Mouse (Mus musculus) neural tube, embryonic 15.5 days (tissue): ENCODE measurements around the gene Megf8. TPM values are rescaled to one million over a fixed set of nuclear protein-coding genes. Genes with fewer than 3 reads are reported as not detected.
"Not testable (repeated sequence)": the region's sequence is repeated elsewhere in the genome, so short reads cannot be mapped to it uniquely, and the experiment has no call there.

Experiments used
- ATAC-seq: fragments of 200-750 bp; cut with Nextera tagmentation; 2 replicates; pipeline ENCODE4 v1.8.0; 2017; ENCODE audit warnings: mild to moderate bottlenecking, moderate TSS enrichment, moderate library complexity; ENCODE audit not compliant: low FRiP score
- H3K27ac ChIP-seq: fragments of 300-500 bp; sonication (generic); replicated peaks from 2 replicates; pipeline ENCODE4 v1.5.1; 2015; ENCODE audit warnings: mild to moderate bottlenecking, inconsistent platforms
- H3K27me3 ChIP-seq: fragments of 300-500 bp; sonication (generic); replicated peaks from 2 replicates; pipeline ENCODE4 v1.6.1; 2015; ENCODE audit warnings: inconsistent platforms
- H3K36me3 ChIP-seq: fragments of 300-500 bp; sonication (generic); 2 replicates; pipeline ENCODE4 v1.6.1; 2015; ENCODE audit warnings: inconsistent platforms
- H3K4me1 ChIP-seq: fragments of 300-500 bp; sonication (generic); 2 replicates; pipeline ENCODE4 v1.6.1; 2015; ENCODE audit warnings: inconsistent platforms
- H3K4me2 ChIP-seq: fragments of 300-500 bp; sonication (generic); 2 replicates; pipeline ENCODE4 v1.6.1; 2015; ENCODE audit warnings: inconsistent platforms, mild to moderate bottlenecking, moderate library complexity
- H3K4me3 ChIP-seq: fragments of 300-500 bp; sonication (generic); replicated peaks from 2 replicates; pipeline ENCODE4 v1.5.1; 2015; ENCODE audit warnings: mild to moderate bottlenecking, inconsistent platforms
- H3K9ac ChIP-seq: fragments of 300-500 bp; sonication (generic); replicated peaks from 2 replicates; pipeline ENCODE4 v1.6.1; 2015; ENCODE audit warnings: mild to moderate bottlenecking, inconsistent platforms
- H3K9me3 ChIP-seq: fragments of 300-500 bp; sonication (generic); replicated peaks from 2 replicates; pipeline ENCODE4 v1.6.1; 2016; ENCODE audit warnings: inconsistent platforms
- WGBS: fragments of 180-500 bp; shearing (Covaris S2); methylation state at CpG from one replicate; pipeline ENCODE4 v1.1.7; 2015; ENCODE audit warnings: mixed read lengths; 5-methylcytosine and 5-hydroxymethylcytosine counted together
- polyA plus RNA-seq: library from polyadenylated mRNA; unstranded; fragments of >200 nt; fragmentation: Nextera tagmentation; extraction: Ambion mirVana; gene quantifications from 2 replicates; pipeline ENCODE4 v1.2.1, GENCODE M21; 2015

Gene Megf8
- polyA plus RNA-seq, 1 experiment from 2014 or later = 22.7 TPM

GRCm38 (mm10) chr7:25390054-25390770 is 73.2 kb downstream of the Megf8 start:
- Histone ChIP-seq H3K4me2 (no peak overlapping the region), H3K27ac (no peak overlapping the region), H3K4me1 (peaks cover 66% of the 10 kb centered on the region), H3K27me3 (no peaks in the 10 kb centered on the region), H3K4me3 (no peak overlapping the region), H3K36me3 (peaks cover 38% of the 10 kb centered on the region), H3K9me3 (no peaks in the 10 kb centered on the region), H3K9ac (no peak overlapping the region; the same call in 1 of the 2 replicates)
- WGBS = 44% methylated on average over 8 of the region's 8 CpGs
- ATAC-seq = no peak

GRCm38 (mm10) chr7:25390986-25391385 is 74.0 kb downstream of the Megf8 start:
- ATAC-seq = no peak
- Histone ChIP-seq H3K27me3 (no peaks in the 10 kb centered on the region), H3K4me2 (no peak overlapping the region), H3K36me3 (peaks cover 31% of the 10 kb centered on the region), H3K27ac (no peak overlapping the region), H3K4me1 (peaks cover 60% of the 10 kb centered on the region), H3K9ac (no peak overlapping the region), H3K9me3 (no peaks in the 10 kb centered on the region), H3K4me3 (no peak overlapping the region)
- WGBS = 58% methylated on average over 2 of the region's 2 CpGs

- no peak overlapping the region for H3K4me2 ChIP-seq
- H3K4me1 ChIP-seq = peaks cover 60% of the 10 kb centered on the region
- no peak for ATAC-seq
- H3K4me3 ChIP-seq = no peak overlapping the region
- peaks cover 23% of the 10 kb centered on the region for H3K36me3 ChIP-seq
- no peaks in the 10 kb centered on the region for H3K27me3 ChIP-seq
- no peak overlapping the region for H3K9ac ChIP-seq
- H3K9me3 ChIP-seq = no peaks in the 10 kb centered on the region
- WGBS = 72% methylated on average over 2 of the region's 2 CpGs
- no peak overlapping the region for H3K27ac ChIP-seq
Observed at GRCm38 (mm10) chr7:25391856-25392453, 75.0 kb downstream of the Megf8 start.

- 58% methylated on average over 7 of the region's 7 CpGs for WGBS
- Histone ChIP-seq H3K27me3 (no peaks in the 10 kb centered on the region), H3K4me1 (peaks cover 62% of the 10 kb centered on the region), H3K9me3 (no peaks in the 10 kb centered on the region), H3K27ac (no peak overlapping the region), H3K9ac (0 out of 2 replicates have a peak overlapping the region, but pooled peaks have one; percentile 26), H3K4me3 (no peak overlapping the region), H3K36me3 (peaks cover 14% of the 10 kb centered on the region), H3K4me2 (peak overlapping the region; percentile 75; the same call in 1 of the 2 replicates)
- ATAC-seq = no peak
Observed at GRCm38 (mm10) chr7:25392851-25393250, 75.9 kb downstream of the Megf8 start.

- Histone ChIP-seq H3K27me3 (no peaks in the 10 kb centered on the region), H3K4me1 (peaks cover 68% of the 10 kb centered on the region), H3K4me2 (peak overlapping the region; percentile 75), H3K27ac (no peak overlapping the region), H3K4me3 (peak overlapping the region; percentile 74), H3K9ac (peak overlapping the region; percentile 68; the same call in 1 of the 2 replicates), H3K9me3 (no peaks in the 10 kb centered on the region), H3K36me3 (0 out of 2 replicates have a peak, but pooled peaks cover 8% of the 10 kb centered on the region)
- WGBS = 72% methylated on average over 8 of the region's 8 CpGs
- ATAC-seq = no peak
Observed at GRCm38 (mm10) chr7:25393451-25394210, 76.7 kb downstream of the Megf8 start.

- no peak for ATAC-seq
- WGBS = 9% methylated on average over 7 of the region's 7 CpGs
Observed at GRCm38 (mm10) chr7:25394754-25395153, 77.8 kb downstream of the Megf8 start.

GRCm38 (mm10) chr7:25395186-25395557 is 78.2 kb downstream of the Megf8 start:
- Histone ChIP-seq H3K27me3 (no peaks in the 10 kb centered on the region), H3K4me1 (peaks cover 58% of the 10 kb centered on the region), H3K36me3 (no peaks in the 10 kb centered on the region), H3K4me2 (peak overlapping the region; percentile 75), H3K9me3 (no peaks in the 10 kb centered on the region), H3K9ac (peak overlapping the region; percentile 68), H3K27ac (peak overlapping the region; percentile 85), H3K4me3 (peak overlapping the region; percentile 74)
- under 1% methylated on average over 22 of the region's 22 CpGs for WGBS
- peak; percentile 65 for ATAC-seq

More at GRCm38 (mm10) chr7:25394754-25395153, 77.8 kb downstream of the Megf8 start:
- Histone ChIP-seq H3K4me2 (peak overlapping the region; percentile 75), H3K4me1 (peaks cover 62% of the 10 kb centered on the region), H3K27ac (peak overlapping the region; percentile 85), H3K4me3 (peak overlapping the region; percentile 74), H3K9me3 (no peaks in the 10 kb centered on the region), H3K36me3 (no peaks in the 10 kb centered on the region), H3K9ac (peak overlapping the region; percentile 68), H3K27me3 (no peaks in the 10 kb centered on the region)

GRCm38 (mm10) chr7:25395558-25396521 is 78.9 kb downstream of the Megf8 start:
- Histone ChIP-seq H3K4me3 (peak overlapping the region; percentile 74), H3K9ac (peak overlapping the region; percentile 68), H3K4me1 (peaks cover 52% of the 10 kb centered on the region), H3K4me2 (peak overlapping the region; percentile 75), H3K36me3 (no peaks in the 10 kb centered on the region), H3K27ac (peak overlapping the region; percentile 85), H3K9me3 (no peaks in the 10 kb centered on the region), H3K27me3 (no peaks in the 10 kb centered on the region)
- ATAC-seq = peak; percentile 97
- 6% methylated on average over 52 of the region's 52 CpGs for WGBS

GRCm38 (mm10) chr7:25396621-25397020 is 79.7 kb downstream of the Megf8 start:
- peak overlapping the region; percentile 75 for H3K4me2 ChIP-seq
- no peaks in the 10 kb centered on the region for H3K27me3 ChIP-seq
- peaks cover 47% of the 10 kb centered on the region for H3K4me1 ChIP-seq
- peak; percentile 1; the same call in 1 of the 2 replicates for ATAC-seq
- WGBS = 87% methylated on average over 14 of the region's 14 CpGs
- H3K27ac ChIP-seq = peak overlapping the region; percentile 85
- no peak overlapping the region for H3K9ac ChIP-seq
- H3K36me3 ChIP-seq = no peaks in the 10 kb centered on the region
- H3K9me3 ChIP-seq = no peaks in the 10 kb centered on the region
- H3K4me3 ChIP-seq = peak overlapping the region; percentile 74

- no peaks in the 10 kb centered on the region for H3K36me3 ChIP-seq
- no peak for ATAC-seq
- no peaks in the 10 kb centered on the region for H3K9me3 ChIP-seq
- WGBS = 96% methylated on average over 1 of the region's 1 CpGs
- H3K4me2 ChIP-seq = no peak within 1 kb of the TSS
- no peak within 1 kb of the TSS for H3K27ac ChIP-seq
- H3K4me1 ChIP-seq = peaks cover 34% of the 10 kb centered on the region
- H3K27me3 ChIP-seq = no peaks in the 10 kb centered on the region
- H3K9ac ChIP-seq = no peak within 1 kb of the TSS
- no peak within 1 kb of the TSS for H3K4me3 ChIP-seq
Observed at GRCm38 (mm10) chr7:25398610-25399009, 81.6 kb downstream of the Megf8 start, which contains the start of gene Lipe. Lipe (minus strand) TSS chr7:25398710.

GRCm38 (mm10) chr7:25399028-25399427 is 82.1 kb downstream of the Megf8 start:
- ATAC-seq, H3K27ac ChIP-seq, H3K4me3 ChIP-seq, H3K9me3 ChIP-seq, H3K36me3 ChIP-seq, H3K27me3 ChIP-seq, H3K9ac ChIP-seq, H3K4me2 ChIP-seq: not testable (repeated sequence)
- H3K4me1 ChIP-seq = peaks cover 30% of the 10 kb centered on the region
